Mouse (Mus musculus) spleen, adult 10 weeks (tissue): ENCODE measurements around the gene Cep85l. TPM values are rescaled to one million over a fixed set of nuclear protein-coding genes. Genes with fewer than 3 reads are reported as not detected.

ENCODE experiments used
- polyA plus RNA-seq: library from polyadenylated mRNA; stranded (reverse); fragments of 350-450 nt; fragmentation: Illumina TruSeq; extraction: RNeasy Lipid Tissue Mini Kit (QIAGEN cat#74804); gene quantifications from one replicate; pipeline ENCODE4 v1.2.3, GENCODE M21; 2015; ENCODE audit warnings: low replicate concordance; ENCODE audit not compliant: insufficient read depth

Gene Cep85l
- 11.0 TPM for polyA plus RNA-seq

GRCm38 (mm10) chr10:53379709-53380106 is at the start of gene Cep85l:
Gene Cep85l, minus strand, starts transcription at chr10:53379947.

GRCm38 (mm10) chr10:53337162-53337923 is 42.4 kb downstream of the Cep85l start, which contains the start of gene Pln:
Gene Pln, plus strand, starts transcription at chr10:53337667.

Other genes starting within 250 kb of the Cep85l start
- 0.95 TPM for gene Pln, start 42.3 kb downstream of the Cep85l start, polyA plus RNA-seq
- gene Asf1a, start 216.8 kb upstream of the Cep85l start, polyA plus RNA-seq: 56.5 TPM